Mouse (Mus musculus): ENCODE data around the gene Bean1.

Gene Bean1

DNA sequence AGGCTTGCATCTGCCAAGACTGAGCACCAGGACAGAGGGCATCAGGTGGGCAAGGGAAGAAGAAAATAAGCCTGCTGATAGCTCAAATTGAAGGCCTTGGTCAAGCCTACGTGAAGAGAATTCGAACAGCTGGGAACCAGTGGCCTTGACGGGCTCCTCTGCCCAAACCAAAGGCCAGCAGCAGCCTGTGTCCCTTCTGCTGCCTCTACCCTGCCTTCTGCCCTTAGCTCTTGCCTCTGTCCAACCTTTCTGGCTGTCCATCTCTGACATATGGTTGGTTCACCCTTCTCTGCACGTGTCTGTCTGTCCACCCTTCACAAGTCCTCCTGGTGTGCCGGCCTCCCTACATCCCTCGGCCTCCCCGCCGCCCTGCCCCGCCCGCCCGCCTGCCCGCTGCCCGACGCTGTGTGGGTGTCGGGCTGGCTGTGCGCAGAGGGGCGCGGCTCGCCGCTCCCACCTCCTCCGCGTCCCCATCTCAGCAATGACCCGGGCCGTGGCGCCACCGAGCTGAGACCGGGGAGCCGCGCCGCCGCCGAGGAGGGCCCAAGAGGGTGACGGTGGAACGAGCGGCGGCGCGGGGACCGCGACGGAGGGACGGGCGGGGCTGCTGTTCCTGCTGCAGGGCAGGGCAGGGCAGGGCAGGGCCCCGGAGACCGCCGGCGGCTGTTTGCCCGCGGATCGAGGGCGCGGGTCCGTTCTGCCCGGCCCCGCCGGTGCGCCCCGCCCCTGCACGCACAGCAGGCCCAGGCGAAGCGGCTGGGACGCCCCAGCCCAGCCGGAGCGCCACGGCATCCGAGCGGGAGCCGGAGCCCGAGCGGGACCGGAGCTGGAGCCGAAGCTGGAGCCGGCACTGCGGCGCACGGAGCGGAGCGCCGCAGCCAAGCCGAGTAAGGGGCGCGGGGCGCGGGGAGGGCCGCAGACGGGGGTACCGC lies at the start of gene Bean1:
Gene Bean1, plus strand, starts transcription at position 325 of the 932 bp plus-strand sequence.
- in situ Hi-C loops (cut with MboI; ENCODE audit: low pct_unique_long_range_greater_than_20kb in 1 of 2, low sequenced_read_pairs in 2 of 2, unreplicated experiment in 1 of 2), result no loop called here

- in situ Hi-C loops (cut with MboI; ENCODE audit: low pct_unique_long_range_greater_than_20kb in 1 of 2, low sequenced_read_pairs in 2 of 2, unreplicated experiment in 1 of 2), result no loop called here
These were observed 48.4 kb upstream of the Bean1 start for GRCm38 (mm10) chr8:104121640-104122416.

DNA sequence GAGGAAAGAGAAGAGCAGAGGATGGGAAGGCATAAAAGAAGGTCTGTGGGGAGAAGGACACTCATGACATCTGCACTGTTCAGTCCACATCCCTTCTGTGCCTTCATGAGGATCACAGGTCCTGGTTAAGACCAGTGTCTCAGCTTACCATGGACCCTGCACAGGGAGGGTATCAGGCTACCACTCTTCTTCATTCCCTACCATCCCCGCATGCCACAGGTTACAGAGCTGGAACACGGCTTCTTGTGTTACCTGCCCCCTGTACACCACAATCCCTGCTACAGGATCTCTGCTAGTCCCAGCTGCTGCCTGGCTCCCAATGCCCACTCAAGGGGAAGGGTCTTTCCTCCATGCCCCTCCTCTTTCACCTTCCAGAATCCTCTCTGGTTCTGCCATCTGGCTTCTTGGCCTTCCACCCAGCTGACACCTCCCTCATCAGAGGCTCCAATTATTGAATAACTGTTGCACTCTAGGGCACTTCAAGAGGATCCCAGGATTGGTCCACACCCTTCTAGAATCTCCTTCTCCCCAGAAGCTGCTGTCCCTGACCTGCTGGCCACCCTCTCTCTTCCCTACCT lies 47.1 kb upstream of the Bean1 start:
- in situ Hi-C loops (cut with MboI; ENCODE audit: low pct_unique_long_range_greater_than_20kb in 1 of 2, low sequenced_read_pairs in 2 of 2, unreplicated experiment in 1 of 2), result no loop called here

- in situ Hi-C loops (cut with MboI; ENCODE audit: low pct_unique_long_range_greater_than_20kb in 1 of 2, low sequenced_read_pairs in 2 of 2, unreplicated experiment in 1 of 2), result no loop called here
These were observed 45.7 kb upstream of the Bean1 start for GRCm38 (mm10) chr8:104124534-104124933.

DNA sequence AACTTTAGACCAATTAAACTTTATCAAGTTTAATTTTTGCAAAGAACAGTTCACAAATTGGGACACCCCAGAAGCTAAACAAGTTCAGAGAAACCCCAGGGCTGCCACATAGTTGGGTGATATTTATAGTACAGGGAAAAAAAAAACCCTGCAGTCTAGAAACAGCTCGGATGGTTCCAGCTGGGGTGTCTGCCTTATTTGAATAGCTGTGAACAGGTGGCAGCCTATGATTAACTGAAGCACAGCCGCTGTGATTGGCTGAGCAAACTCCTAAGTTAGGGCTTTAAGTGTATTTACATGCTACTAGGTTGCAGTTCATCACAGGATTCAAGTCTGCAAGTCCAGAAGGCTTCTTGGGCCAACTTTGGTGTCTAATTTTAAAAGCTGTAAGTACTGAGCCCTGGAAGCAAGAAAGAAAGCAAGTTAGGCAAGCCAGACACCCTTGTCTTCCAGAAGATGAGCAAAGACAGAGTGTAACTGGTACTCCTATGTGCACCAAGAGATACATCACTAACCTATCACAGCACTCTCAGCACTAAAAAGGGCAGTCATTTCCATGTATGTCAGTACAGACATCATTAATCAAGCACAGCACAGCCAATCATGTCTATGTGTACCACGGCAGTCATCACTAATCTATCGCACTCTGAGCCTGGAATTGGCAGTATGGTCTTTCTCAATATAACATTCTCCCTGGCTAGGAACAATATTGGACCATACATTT lies 42.9 kb upstream of the Bean1 start:
- in situ Hi-C loops (cut with MboI; ENCODE audit: low pct_unique_long_range_greater_than_20kb in 1 of 2, low sequenced_read_pairs in 2 of 2, unreplicated experiment in 1 of 2), result no loop called here

- in situ Hi-C loops (cut with MboI; ENCODE audit: low pct_unique_long_range_greater_than_20kb in 1 of 2, low sequenced_read_pairs in 2 of 2, unreplicated experiment in 1 of 2), result no loop called here
These were observed 39.3 kb upstream of the Bean1 start for GRCm38 (mm10) chr8:104130916-104131315.

GRCm38 (mm10) chr8:104131414-104131975 lies 38.7 kb upstream of the Bean1 start:
- in situ Hi-C loops (cut with MboI; ENCODE audit: low pct_unique_long_range_greater_than_20kb in 1 of 2, low sequenced_read_pairs in 2 of 2, unreplicated experiment in 1 of 2), result no loop called here

- in situ Hi-C loops (cut with MboI; ENCODE audit: low pct_unique_long_range_greater_than_20kb in 1 of 2, low sequenced_read_pairs in 2 of 2, unreplicated experiment in 1 of 2), result no loop called here
These were observed 35.7 kb upstream of the Bean1 start for GRCm38 (mm10) chr8:104134521-104134920.

GRCm38 (mm10) chr8:104136277-104136676 lies 34.0 kb upstream of the Bean1 start:
- in situ Hi-C loops (cut with MboI; ENCODE audit: low pct_unique_long_range_greater_than_20kb in 1 of 2, low sequenced_read_pairs in 2 of 2, unreplicated experiment in 1 of 2), result no loop called here

- in situ Hi-C loops (cut with MboI; ENCODE audit: low pct_unique_long_range_greater_than_20kb in 1 of 2, low sequenced_read_pairs in 2 of 2, unreplicated experiment in 1 of 2), result no loop called here
These were observed 32.6 kb upstream of the Bean1 start for GRCm38 (mm10) chr8:104137636-104138035.

- in situ Hi-C loops (cut with MboI; ENCODE audit: low pct_unique_long_range_greater_than_20kb in 1 of 2, low sequenced_read_pairs in 2 of 2, unreplicated experiment in 1 of 2), result loop anchor here in 1 of 2 experiments (5.0 kb wide), 1 partner anchor 43 kb away; no protein-coding TSS in a partner anchor
These were observed 29.6 kb upstream of the Bean1 start for GRCm38 (mm10) chr8:104140611-104141010.

DNA sequence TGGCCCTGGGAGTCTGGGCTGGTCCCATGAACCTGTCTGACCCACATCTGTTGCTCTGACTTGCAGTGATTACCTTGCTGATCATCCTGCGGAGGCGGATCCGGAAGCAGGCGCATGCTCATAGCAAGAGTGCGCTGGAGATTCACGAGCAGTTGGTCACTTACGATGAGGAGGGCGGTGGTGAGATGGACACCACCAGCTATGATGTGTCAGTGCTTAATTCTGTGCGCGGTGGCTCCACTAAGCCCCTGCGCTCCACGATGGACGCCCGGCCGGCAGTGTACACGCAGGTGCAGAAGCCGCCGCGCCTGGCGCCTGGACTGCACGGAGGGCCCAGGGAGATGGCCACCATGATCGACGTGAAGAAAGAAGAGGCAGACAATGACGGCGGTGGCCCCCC lies 27.8 kb upstream of the Bean1 start:
- in situ Hi-C loops (cut with MboI; ENCODE audit: low pct_unique_long_range_greater_than_20kb in 1 of 2, low sequenced_read_pairs in 2 of 2, unreplicated experiment in 1 of 2), result loop anchor here in 1 of 2 experiments (5.0 kb wide), 1 partner anchor 45 kb away; no protein-coding TSS in a partner anchor

- in situ Hi-C loops (cut with MboI; ENCODE audit: low pct_unique_long_range_greater_than_20kb in 1 of 2, low sequenced_read_pairs in 2 of 2, unreplicated experiment in 1 of 2), result loop anchor here in 1 of 2 experiments (5.0 kb wide), 1 partner anchor 46 kb away; no protein-coding TSS in a partner anchor
These were observed 26.9 kb upstream of the Bean1 start for GRCm38 (mm10) chr8:104143379-104143778.

- in situ Hi-C loops (cut with MboI; ENCODE audit: low pct_unique_long_range_greater_than_20kb in 1 of 2, low sequenced_read_pairs in 2 of 2, unreplicated experiment in 1 of 2), result loop anchor here in 1 of 2 experiments (5.0 kb wide), 1 partner anchor 47 kb away; no protein-coding TSS in a partner anchor
These were observed 25.6 kb upstream of the Bean1 start for GRCm38 (mm10) chr8:104144434-104145216.

DNA sequence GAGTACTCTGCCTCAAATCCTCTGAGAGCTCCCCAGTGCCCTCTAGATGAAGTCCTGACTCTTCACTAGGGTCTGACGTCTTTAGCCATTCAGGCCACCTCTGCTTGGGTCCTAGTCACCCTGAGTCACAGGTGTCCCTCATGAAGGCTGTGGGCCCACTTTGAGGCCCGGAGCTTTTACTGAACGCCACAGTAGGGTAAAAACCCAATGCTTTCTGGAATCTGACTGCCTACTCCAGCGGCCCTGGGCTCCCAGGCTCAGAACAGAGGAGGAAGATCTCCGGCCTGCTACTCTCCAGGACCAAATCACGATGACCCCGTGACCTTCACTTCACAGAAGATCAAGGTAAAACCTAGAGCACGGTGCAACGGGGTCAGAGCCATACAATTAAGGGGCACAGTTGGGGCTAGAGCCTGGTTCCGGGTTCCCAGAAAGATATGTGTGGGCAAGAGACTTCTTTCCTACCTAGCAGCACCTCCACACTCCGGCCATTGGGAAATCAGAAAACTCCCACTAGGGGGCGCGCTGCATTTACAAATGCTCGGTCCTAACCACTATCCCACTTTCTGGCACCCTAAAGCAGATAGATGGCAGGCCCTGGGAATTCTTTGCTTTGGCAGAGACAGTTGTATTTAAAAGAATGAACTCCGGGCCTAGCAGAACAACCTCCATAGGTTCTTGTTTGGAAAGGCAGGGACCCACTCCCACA lies 24.1 kb upstream of the Bean1 start:
- in situ Hi-C loops (cut with MboI; ENCODE audit: low pct_unique_long_range_greater_than_20kb in 1 of 2, low sequenced_read_pairs in 2 of 2, unreplicated experiment in 1 of 2), result no loop called here

DNA sequence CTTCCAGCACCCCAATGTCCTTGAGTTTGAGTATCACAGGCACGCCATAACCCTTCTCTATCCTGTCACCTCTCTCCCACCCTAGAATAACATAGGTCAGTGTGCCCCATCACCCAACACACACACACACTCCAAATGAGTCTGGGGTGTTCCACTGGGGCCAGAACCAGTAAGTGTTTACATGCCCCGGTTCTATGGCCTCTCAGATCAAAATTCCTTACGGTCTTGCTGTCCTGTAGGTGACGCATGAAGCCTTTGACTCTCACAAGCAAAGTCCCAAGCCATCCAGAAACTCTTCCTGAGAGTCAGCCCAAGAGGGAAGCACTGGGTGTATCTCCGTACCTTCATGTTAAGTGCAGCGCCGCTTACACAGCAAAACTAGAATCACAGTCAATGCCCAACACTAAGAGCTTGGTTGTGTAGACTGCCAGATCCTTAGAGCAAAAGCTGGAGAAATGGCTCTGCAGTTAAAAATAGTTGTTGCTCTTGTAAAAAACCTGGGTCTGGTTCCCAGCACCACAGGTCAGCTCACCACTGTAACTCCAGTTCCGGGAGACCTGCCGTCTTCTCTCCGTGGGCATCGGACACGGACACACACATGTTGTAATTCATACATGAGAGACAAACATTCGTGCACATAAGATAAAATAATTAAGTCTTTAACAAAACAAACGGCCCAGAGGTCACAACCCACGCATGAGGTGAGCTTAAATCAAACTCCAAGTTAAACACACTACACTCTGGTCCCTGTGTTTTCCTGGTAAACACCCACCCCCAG lies 23.3 kb upstream of the Bean1 start:
- in situ Hi-C loops (cut with MboI; ENCODE audit: low pct_unique_long_range_greater_than_20kb in 1 of 2, low sequenced_read_pairs in 2 of 2, unreplicated experiment in 1 of 2), result no loop called here

All from mouse embryonic stem cell (cell line).